Mouse (Mus musculus) cerebellum, postnatal 14 days (tissue): ENCODE data around the gene Mpped1.

Experiments used
- DNase-seq, 2 experiments: peaks; one replicate each; pipeline ENCODE4 v3.0.0; 2021; ENCODE audit warnings: mixed read lengths in 2 of 2

Mpped1 gene

GRCm38 (mm10) chr15:83892871-83893270 is 113.6 kb downstream of the Mpped1 start:
- DNase-seq: no peak

DNA sequence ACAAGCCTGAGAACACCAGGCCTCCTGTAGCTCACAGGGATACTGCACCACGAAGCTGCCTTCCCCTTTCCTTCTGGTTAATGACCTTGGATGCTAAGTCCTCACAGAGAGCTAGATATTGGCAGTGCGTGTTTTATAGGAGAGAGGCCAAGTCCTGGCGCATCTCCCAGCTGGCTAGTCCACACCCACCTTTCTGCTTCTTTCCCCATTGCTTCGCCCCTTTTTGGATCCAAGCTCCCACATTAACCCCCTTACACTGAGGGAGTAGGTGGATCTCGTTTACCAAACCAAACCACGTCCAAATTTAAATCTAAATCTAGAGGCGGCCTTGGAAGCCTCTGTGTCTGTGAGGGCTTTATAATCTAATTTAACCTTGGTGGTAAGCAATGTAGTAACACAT is 115.0 kb downstream of the Mpped1 start:
- DNase-seq: peak; percentile 56 to 70

DNA sequence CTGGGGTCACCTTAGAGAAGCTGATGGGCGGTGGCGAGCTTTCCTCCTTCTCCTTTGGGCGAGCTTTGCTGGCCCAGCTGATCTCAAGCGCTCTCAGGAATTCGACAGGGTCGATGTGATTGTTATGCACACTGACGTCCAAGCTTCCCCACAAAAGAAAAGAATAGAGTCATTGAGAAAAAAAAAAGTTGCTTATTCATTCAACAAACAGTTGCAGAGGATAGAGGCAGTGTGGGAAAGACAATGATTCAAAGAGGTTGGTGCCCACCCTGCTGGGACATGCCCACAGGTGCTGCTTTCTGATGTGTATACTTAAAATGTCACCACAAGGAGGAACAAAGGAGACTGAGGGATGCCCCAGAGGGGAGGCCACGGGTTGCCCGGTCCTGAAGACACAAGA is 116.7 kb downstream of the Mpped1 start:
- no peak for DNase-seq

GRCm38 (mm10) chr15:83897286-83897685 is 118.0 kb downstream of the Mpped1 start:
- peak in 1 of 2 experiments; percentile 27 for DNase-seq

DNA sequence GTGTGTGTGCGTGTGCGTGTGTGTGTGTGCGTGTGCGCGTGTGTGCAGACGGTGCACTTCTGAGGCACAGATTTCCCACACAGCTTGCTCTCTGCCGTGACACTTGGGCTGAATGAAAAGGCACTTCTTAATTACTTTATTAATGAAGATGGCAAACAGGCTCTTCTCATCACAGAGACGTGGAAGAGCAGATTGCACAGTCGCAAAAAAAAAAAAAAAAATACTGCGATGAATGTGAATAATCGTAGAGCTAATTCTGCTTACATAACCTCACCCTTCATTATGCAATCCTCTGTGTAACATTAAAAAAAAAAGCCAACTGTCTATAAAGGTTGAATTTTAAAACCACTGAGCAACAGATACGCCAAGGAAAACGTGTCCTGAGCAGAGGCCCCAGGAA is 127.2 kb downstream of the Mpped1 start:
- peak in 1 of 2 experiments; percentile 35 for DNase-seq
